Mouse (Mus musculus): ENCODE measurements around the gene Hspa4. TPM values are rescaled to one million over a fixed set of nuclear protein-coding genes. Genes with fewer than 3 reads are reported as not detected.
"Not testable (repeated sequence)": the region's sequence is repeated elsewhere in the genome, so short reads cannot be mapped to it uniquely, and the experiment has no call there.

Hspa4 gene
- polyA plus RNA-seq (2015; fragmentation: Nextera tagmentation; extraction: Ambion mirVana) = 85.2 and 85.9 TPM in 2 replicates

DNA sequence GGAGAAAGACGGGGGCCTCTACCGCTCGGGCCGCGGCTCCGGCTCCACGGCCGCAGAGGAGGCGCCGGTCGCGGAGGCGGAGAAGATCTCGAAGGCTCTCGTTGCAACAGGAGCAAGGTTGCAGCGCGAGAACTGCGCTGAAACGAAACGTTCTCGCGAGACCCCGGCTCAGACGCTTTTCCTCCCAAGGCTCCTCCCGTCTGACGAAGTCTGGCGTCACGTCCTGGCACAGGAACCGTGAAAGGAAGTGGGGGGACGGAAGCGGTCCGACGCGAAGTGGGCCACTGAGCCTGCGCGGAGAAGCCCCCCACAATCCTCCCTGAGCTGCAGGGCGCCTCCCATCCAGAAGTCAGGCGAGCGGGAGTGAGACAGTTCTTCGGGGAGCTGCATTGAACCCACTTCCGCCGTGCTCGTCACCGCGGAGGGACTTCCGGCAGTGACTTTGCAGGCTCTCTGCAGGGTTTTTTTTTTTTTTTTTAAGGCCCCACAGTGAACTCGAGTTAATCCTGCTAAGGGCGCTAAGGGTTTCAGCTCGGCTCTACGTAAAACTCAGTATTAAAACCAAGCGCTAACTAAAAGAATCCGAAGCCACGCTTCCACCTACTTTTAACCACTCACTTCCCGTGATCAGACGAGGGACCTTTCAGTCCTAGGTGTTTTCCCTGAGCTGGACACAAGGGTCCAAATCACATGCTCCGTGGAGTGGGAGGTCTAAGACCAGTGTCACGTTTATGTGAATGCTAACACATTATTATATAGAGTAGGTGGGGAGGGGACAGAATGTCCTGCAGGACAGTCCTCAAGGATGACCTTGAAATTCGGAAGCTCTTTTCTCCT, at the start of gene Hspa4:
Hspa4 (minus strand) TSS at position 128 of the 837 bp plus-strand sequence.
- peaks cover 2% of the 10 kb centered on the region; the same call in 1 of the 2 replicates for H3K36me3 ChIP-seq (ENCODE audit: control insufficient read depth, insufficient read depth, low read length)
- H3K27ac ChIP-seq (ENCODE audit: low read length) = peak within 1 kb of the TSS; percentile 99
- peak within 1 kb of the TSS; percentile 99 for H3K9ac ChIP-seq (ENCODE audit: low read depth, low read length)
- no peaks in the 10 kb centered on the region for H3K9me3 ChIP-seq (ENCODE audit: control insufficient read depth, low read length)
- H3K4me2 ChIP-seq (ENCODE audit: low read depth, low read length) = peak within 1 kb of the TSS; percentile 68
- ATAC-seq = peak; percentile 97
- peaks cover 20% of the 10 kb centered on the region for H3K4me1 ChIP-seq (ENCODE audit: control insufficient read depth, insufficient read depth, low read length)
- H3K4me3 ChIP-seq (ENCODE audit: low read length) = peak within 1 kb of the TSS; percentile 99
- under 1% methylated on average over 58 of the region's 58 CpGs for WGBS
- H3K27me3 ChIP-seq (replicated peaks; ENCODE audit: control insufficient read depth, insufficient read depth, low read length) = no peaks in the 10 kb centered on the region

DNA sequence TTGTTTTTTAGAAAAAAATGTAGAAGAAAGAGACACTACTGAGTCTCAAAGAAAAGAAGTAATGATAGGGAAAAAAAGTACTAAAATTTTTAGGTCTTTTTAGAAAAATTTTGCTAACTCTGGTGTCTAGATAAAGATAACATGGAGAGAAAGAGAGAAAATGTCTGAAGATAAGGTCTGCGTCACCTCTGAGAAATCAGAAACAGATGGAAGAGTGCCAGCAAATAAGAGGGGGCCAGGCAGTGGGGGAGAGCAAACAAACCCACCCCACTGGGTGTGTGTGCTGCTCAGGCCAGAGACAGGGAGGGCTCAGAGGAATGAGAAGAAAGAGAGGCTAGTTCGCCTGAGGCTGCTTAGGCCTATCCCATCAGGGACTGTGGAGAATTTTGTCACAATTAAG, 45.5 kb upstream of the Hspa4 start:
- H3K4me3 ChIP-seq (ENCODE audit: low read length) = no peak overlapping the region
- H3K27ac ChIP-seq (ENCODE audit: low read length) = no peak overlapping the region
- WGBS = 28% methylated on average over 2 of the region's 2 CpGs
- no peaks in the 10 kb centered on the region for H3K36me3 ChIP-seq (ENCODE audit: control insufficient read depth, insufficient read depth, low read length)
- 0 out of 2 replicates have a peak, but pooled peaks cover 2% of the 10 kb centered on the region for H3K4me1 ChIP-seq (ENCODE audit: control insufficient read depth, insufficient read depth, low read length)
- H3K27me3 ChIP-seq (replicated peaks; ENCODE audit: control insufficient read depth, insufficient read depth, low read length) = no peaks in the 10 kb centered on the region
- no peak overlapping the region for H3K4me2 ChIP-seq (ENCODE audit: low read depth, low read length)
- H3K9ac ChIP-seq (ENCODE audit: low read depth, low read length) = no peak overlapping the region
- no peak for ATAC-seq
- no peaks in the 10 kb centered on the region for H3K9me3 ChIP-seq (ENCODE audit: control insufficient read depth, low read length)

DNA sequence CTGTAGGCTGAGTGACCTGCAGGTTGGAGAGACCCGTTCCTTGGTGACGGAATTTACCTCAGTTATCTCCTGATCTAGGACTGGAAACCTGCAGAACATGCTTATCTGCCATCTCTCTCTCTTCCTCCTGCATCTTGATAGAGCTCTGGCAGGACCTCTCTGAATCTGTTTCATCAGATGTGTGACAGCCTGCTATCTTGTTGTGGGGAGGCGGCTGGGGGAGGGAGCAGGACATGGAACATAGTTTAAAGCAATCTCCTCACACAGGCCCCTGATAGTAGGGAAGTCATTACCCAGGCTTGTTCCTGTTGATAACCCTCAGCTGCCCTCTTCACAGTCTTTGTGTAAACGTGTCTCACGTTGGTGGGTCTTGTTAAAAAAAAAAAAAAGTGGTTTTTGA, 45.1 kb upstream of the Hspa4 start:
- 0 out of 2 replicates have a peak, but pooled peaks have one; percentile 36 for ATAC-seq
- 19% methylated on average over 5 of the region's 5 CpGs for WGBS
- no peak overlapping the region for H3K9ac ChIP-seq (ENCODE audit: low read depth, low read length)
- no peaks in the 10 kb centered on the region for H3K9me3 ChIP-seq (ENCODE audit: control insufficient read depth, low read length)
- no peak overlapping the region for H3K4me3 ChIP-seq (ENCODE audit: low read length)
- no peak overlapping the region for H3K4me2 ChIP-seq (ENCODE audit: low read depth, low read length)
- H3K4me1 ChIP-seq (ENCODE audit: control insufficient read depth, insufficient read depth, low read length) = 0 out of 2 replicates have a peak, but pooled peaks cover 2% of the 10 kb centered on the region
- H3K27ac ChIP-seq (ENCODE audit: low read length) = no peak overlapping the region
- H3K27me3 ChIP-seq (replicated peaks; ENCODE audit: control insufficient read depth, insufficient read depth, low read length) = no peaks in the 10 kb centered on the region
- H3K36me3 ChIP-seq (ENCODE audit: control insufficient read depth, insufficient read depth, low read length) = no peaks in the 10 kb centered on the region

DNA sequence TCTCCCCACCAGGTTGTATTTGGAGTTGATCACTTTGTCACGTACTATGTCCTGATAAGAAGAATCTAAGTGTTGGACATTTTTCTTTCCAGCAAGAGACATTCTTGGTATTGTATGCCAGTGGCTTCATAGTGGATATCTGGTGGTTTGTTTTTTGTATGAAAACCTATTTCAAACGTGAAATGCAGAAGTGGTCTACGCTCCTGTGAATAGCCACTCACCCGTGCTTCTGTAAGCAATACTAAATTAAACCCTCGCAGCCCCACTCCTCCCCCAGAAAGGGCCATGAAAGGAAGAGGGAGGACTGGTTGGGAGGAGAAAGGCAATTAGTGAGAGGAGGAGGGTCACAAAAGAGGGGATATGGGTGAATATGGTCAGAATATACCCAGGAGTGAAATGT, 42.5 kb upstream of the Hspa4 start:
- Histone ChIP-seq H3K9me3 (ENCODE audit: control insufficient read depth, low read length) (no peaks in the 10 kb centered on the region), H3K27ac (ENCODE audit: low read length) (no peak overlapping the region), H3K4me1 (ENCODE audit: control insufficient read depth, insufficient read depth, low read length) (0 out of 2 replicates have a peak, but pooled peaks cover 2% of the 10 kb centered on the region), H3K9ac (ENCODE audit: low read depth, low read length) (no peak overlapping the region), H3K27me3 (replicated peaks; ENCODE audit: control insufficient read depth, insufficient read depth, low read length) (no peaks in the 10 kb centered on the region), H3K4me3 (ENCODE audit: low read length) (no peak overlapping the region), H3K36me3 (ENCODE audit: control insufficient read depth, insufficient read depth, low read length) (no peaks in the 10 kb centered on the region), H3K4me2 (ENCODE audit: low read depth, low read length) (no peak overlapping the region)
- no peak for ATAC-seq
- 59% methylated on average over 5 of the region's 5 CpGs for WGBS

DNA sequence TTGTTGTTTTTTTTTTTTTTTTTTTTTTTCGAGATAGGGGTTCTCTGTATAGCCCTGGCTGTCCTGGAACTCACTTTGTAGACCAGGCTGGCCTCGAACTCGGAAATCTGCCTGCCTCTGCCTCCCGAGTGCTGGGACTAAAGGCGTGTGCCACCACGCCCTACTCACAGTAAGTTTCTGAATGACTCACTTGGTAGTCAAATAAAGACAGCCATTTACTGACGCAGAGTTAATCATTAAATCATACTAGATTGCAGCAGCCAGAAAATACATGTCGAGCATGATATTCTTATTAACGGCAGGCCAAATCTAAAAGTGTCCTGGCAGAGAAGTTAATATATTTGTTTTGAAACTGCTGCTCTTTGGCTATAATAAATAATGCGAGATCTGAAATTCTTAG, 40.8 kb upstream of the Hspa4 start:
- 72% methylated on average over 10 of the region's 10 CpGs for WGBS
- not testable (repeated sequence) for H3K4me3 ChIP-seq (ENCODE audit: low read length); H3K4me2 ChIP-seq (ENCODE audit: low read depth, low read length); ATAC-seq; H3K27ac ChIP-seq (ENCODE audit: low read length); H3K36me3 ChIP-seq (ENCODE audit: control insufficient read depth, insufficient read depth, low read length); H3K9ac ChIP-seq (ENCODE audit: low read depth, low read length); H3K4me1 ChIP-seq (ENCODE audit: control insufficient read depth, insufficient read depth, low read length); H3K27me3 ChIP-seq (replicated peaks; ENCODE audit: control insufficient read depth, insufficient read depth, low read length); H3K9me3 ChIP-seq (ENCODE audit: control insufficient read depth, low read length)

DNA sequence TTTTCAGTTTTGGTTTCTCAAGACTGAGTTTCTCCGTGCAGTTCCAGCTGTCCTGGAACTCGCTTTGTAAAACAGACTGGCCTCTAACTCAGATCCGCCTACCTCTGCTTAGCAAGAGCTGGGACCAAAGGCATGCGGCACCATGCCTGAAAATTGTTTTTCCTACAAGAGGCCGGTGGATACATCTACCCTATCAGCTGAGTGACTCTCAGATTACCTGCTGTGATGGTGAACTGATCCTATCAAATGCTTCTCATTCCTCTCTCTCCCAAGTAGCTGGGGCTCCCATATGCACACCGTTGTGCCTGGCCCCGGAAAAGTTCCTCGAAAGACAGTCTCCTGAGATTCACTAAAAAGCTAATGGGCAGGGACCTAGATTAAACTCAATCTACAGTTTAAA, 37.4 kb upstream of the Hspa4 start:
- H3K27me3 ChIP-seq (replicated peaks; ENCODE audit: control insufficient read depth, insufficient read depth, low read length) = no peaks in the 10 kb centered on the region
- H3K27ac ChIP-seq (ENCODE audit: low read length) = no peak overlapping the region
- no peaks in the 10 kb centered on the region for H3K36me3 ChIP-seq (ENCODE audit: control insufficient read depth, insufficient read depth, low read length)
- no peak overlapping the region for H3K9ac ChIP-seq (ENCODE audit: low read depth, low read length)
- H3K4me1 ChIP-seq (ENCODE audit: control insufficient read depth, insufficient read depth, low read length) = no peaks in the 10 kb centered on the region
- H3K9me3 ChIP-seq (ENCODE audit: control insufficient read depth, low read length) = no peaks in the 10 kb centered on the region
- ATAC-seq = no peak
- no peak overlapping the region for H3K4me2 ChIP-seq (ENCODE audit: low read depth, low read length)
- 73% methylated on average over 8 of the region's 8 CpGs for WGBS
- H3K4me3 ChIP-seq (ENCODE audit: low read length) = no peak overlapping the region

DNA sequence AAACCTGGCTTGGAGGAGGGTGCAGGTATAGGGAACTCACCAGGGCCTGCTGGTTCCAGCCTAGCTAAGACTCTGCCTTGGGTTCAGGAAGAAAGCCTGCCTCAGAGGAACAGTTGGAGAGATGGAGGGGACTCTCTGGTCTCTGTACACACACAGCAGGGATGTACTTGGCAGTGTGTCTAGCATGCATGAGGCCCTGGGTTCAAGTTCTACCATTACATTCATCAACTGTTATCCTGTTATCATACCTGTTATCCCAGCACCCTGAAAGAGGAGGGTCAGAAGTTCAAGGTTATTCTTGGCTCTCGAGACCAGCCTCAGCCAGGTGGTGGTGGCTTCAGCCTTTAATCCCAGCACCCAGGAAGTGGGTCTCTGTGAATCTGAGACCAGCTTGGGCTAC, 36.7 kb upstream of the Hspa4 start:
- H3K4me3 ChIP-seq (ENCODE audit: low read length) = no peak overlapping the region
- no peak overlapping the region for H3K9ac ChIP-seq (ENCODE audit: low read depth, low read length)
- no peaks in the 10 kb centered on the region for H3K9me3 ChIP-seq (ENCODE audit: control insufficient read depth, low read length)
- no peaks in the 10 kb centered on the region; the same call in 1 of the 2 replicates for H3K36me3 ChIP-seq (ENCODE audit: control insufficient read depth, insufficient read depth, low read length)
- ATAC-seq = no peak
- H3K27me3 ChIP-seq (replicated peaks; ENCODE audit: control insufficient read depth, insufficient read depth, low read length) = no peaks in the 10 kb centered on the region
- no peak overlapping the region for H3K4me2 ChIP-seq (ENCODE audit: low read depth, low read length)
- no peaks in the 10 kb centered on the region for H3K4me1 ChIP-seq (ENCODE audit: control insufficient read depth, insufficient read depth, low read length)
- 67% methylated on average over 1 of the region's 1 CpGs for WGBS
- no peak overlapping the region for H3K27ac ChIP-seq (ENCODE audit: low read length)

DNA sequence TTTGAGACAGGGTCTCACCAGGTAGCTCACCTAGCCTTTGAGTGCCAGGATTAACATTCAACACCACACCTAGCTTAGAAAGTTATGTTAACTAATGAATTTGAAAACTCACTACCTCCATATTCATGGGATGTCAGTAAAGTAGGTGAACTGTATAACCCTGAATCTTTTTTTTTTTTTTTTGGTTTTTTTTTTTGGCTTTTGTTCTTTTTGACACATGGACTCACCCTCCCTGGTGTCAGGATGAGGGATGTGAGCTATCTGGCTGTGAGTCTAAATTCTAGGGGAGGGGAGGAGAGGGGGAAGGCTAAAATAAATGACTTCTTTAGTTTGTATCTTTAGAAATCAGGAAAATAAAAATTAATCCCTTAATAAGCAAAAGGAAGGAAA, 35.9 kb upstream of the Hspa4 start:
- Histone ChIP-seq H3K4me3 (ENCODE audit: low read length) (no peak overlapping the region), H3K27ac (ENCODE audit: low read length) (no peak overlapping the region), H3K4me1 (ENCODE audit: control insufficient read depth, insufficient read depth, low read length) (no peaks in the 10 kb centered on the region), H3K4me2 (ENCODE audit: low read depth, low read length) (no peak overlapping the region), H3K9ac (ENCODE audit: low read depth, low read length) (no peak overlapping the region), H3K36me3 (ENCODE audit: control insufficient read depth, insufficient read depth, low read length) (no peaks in the 10 kb centered on the region; the same call in 1 of the 2 replicates), H3K27me3 (replicated peaks; ENCODE audit: control insufficient read depth, insufficient read depth, low read length) (no peaks in the 10 kb centered on the region), H3K9me3 (ENCODE audit: control insufficient read depth, low read length) (no peaks in the 10 kb centered on the region)
- no peak for ATAC-seq

DNA sequence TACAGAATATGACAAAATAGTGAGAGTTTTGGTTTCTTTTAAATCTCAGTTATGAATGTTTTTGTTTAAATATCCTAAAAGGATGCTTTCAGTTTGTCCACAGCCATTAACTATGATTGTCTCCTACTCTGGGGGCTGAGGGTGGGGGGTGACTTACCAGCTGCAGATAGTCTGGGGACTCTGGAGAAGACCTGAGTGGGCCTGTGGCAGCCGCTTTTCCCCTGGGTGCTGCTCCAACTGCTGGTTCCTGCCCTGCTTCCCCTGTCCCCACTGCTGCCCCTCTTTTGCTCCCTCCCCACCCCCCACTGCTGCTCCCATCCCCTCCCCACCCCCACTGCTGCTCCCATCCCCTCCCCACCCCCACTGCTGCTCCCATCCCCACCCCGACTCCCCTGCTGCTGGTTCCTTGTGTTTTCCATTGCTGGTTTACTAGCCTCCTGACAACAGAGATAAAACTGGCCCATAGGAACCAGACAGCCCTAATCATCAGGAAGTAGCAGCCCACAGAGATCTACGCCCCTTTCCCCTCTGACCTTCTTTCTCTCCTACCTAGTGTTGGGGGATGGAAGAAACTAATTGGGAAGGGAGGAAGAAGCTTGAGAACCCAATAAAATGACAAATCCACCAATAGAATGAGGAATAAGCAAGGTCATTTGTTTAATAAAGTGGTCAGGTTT, 35.4 kb upstream of the Hspa4 start:
- Histone ChIP-seq H3K27ac (ENCODE audit: low read length) (no peak overlapping the region), H3K27me3 (replicated peaks; ENCODE audit: control insufficient read depth, insufficient read depth, low read length) (no peaks in the 10 kb centered on the region), H3K9me3 (ENCODE audit: control insufficient read depth, low read length) (no peaks in the 10 kb centered on the region), H3K4me1 (ENCODE audit: control insufficient read depth, insufficient read depth, low read length) (no peaks in the 10 kb centered on the region), H3K9ac (ENCODE audit: low read depth, low read length) (no peak overlapping the region), H3K4me3 (ENCODE audit: low read length) (no peak overlapping the region), H3K36me3 (ENCODE audit: control insufficient read depth, insufficient read depth, low read length) (no peaks in the 10 kb centered on the region; the same call in 1 of the 2 replicates), H3K4me2 (ENCODE audit: low read depth, low read length) (no peak overlapping the region)
- ATAC-seq = no peak
- 31% methylated on average over 3 of the region's 3 CpGs for WGBS

All from intestine, embryonic 16.5 days (tissue).